Mouse (Mus musculus) E14TG2a.4 (cell line): ENCODE measurements around the gene Cchcr1.

Source experiments
- H3K27me3 ChIP-seq: 2 replicates; pipeline ENCODE4 v1.6.1; 2014; ENCODE audit warnings: low read length, control low read depth; ENCODE audit not compliant: insufficient read depth
- H3K36me3 ChIP-seq: 2 replicates; pipeline ENCODE4 v1.6.1; 2014; ENCODE audit warnings: low read length, control low read depth; ENCODE audit not compliant: insufficient read depth
- H3K4me1 ChIP-seq: replicated peaks from 2 replicates; pipeline ENCODE4 v1.6.1; 2014; ENCODE audit warnings: low read depth, low read length, control low read depth
- H3K4me3 ChIP-seq: replicated peaks from 2 replicates; pipeline ENCODE4 v1.5.1; 2014; ENCODE audit warnings: mild to moderate bottlenecking, low read length
- H3K9me3 ChIP-seq: 2 replicates; pipeline ENCODE4 v1.6.1; 2014; ENCODE audit warnings: low read length, control low read depth
- CTCF ChIP-seq: conservative IDR thresholded peaks from 2 replicates; pipeline ENCODE4 v1.5.1; 2014; ENCODE audit warnings: low read length
- NANOG ChIP-seq: IDR thresholded peaks from 2 replicates; pipeline ENCODE4 v1.6.1; 2014; ENCODE audit warnings: borderline replicate concordance, low read length, mixed read lengths
- POU5F1 ChIP-seq: IDR thresholded peaks from 2 replicates; pipeline ENCODE4 v1.6.1; 2014; ENCODE audit warnings: low read length, borderline replicate concordance

Cchcr1 gene

DNA sequence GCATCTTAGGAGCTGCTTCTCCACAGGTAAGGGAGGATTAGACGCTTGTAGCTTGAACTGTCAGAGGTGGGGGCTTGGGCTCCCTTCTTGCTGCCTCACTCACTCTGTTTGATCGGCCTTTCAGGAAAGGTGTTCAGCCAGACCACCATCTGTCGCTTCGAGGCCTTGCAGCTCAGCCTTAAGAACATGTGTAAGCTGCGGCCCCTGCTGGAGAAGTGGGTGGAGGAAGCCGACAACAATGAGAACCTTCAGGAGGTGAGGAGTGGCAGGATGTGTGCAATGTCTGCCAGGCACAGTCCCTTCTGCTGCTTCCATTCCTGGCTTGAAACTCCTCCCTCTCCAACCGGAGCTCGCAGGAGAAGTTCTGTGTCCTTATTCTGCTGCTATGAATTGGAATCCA lies 7.6 kb upstream of the Cchcr1 start:
- Histone ChIP-seq H3K4me3 (peak overlapping the region; percentile 99), H3K36me3 (peaks cover 74% of the 10 kb centered on the region), H3K27me3 (no peaks in the 10 kb centered on the region), H3K9me3 (no peaks in the 10 kb centered on the region), H3K4me1 (peaks cover 63% of the 10 kb centered on the region)
- TF ChIP-seq CTCF, result peak; percentile 27; the same call in 1 of the 2 replicates
- TF ChIP-seq NANOG, result no peak
- TF ChIP-seq POU5F1, result no peak

DNA sequence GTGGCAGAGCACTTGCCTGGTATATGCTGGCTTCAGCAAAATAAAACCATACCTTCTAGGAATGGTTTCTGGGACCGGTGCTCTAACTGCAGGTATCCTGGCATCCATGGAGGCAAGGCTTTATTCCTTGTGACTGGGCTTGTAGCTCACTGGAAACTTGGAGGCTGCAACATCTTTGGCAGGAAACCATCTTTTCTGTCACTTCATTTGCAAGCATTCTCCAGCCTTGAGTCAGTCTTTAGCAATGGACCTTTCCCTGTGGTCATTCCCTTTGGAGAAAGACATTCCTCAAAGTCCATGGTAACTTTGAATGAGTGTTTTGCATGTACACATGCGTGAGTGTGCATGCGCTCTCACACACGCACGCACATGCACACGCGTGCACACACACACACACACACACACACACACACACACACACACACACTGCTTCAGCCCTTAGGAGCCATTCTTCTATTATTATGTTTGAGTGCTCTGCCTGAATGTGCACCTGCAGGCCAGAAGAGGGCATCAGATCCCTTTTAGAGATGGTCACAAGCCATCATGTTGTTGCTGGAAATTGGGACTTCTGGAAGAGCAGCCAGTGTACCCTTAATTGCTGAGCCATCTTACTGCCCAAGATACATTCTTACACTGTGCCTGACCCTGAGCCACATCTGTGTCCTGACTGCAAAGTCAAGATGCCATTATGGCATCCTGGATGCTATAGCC lies 3.8 kb upstream of the Cchcr1 start:
- Histone ChIP-seq H3K4me3 (no peak overlapping the region), H3K27me3 (no peaks in the 10 kb centered on the region), H3K36me3 (peaks cover 76% of the 10 kb centered on the region), H3K4me1 (peaks cover 78% of the 10 kb centered on the region), H3K9me3 (no peaks in the 10 kb centered on the region)
- TF ChIP-seq POU5F1, result no peak
- peak; percentile 39 for TF ChIP-seq CTCF

DNA sequence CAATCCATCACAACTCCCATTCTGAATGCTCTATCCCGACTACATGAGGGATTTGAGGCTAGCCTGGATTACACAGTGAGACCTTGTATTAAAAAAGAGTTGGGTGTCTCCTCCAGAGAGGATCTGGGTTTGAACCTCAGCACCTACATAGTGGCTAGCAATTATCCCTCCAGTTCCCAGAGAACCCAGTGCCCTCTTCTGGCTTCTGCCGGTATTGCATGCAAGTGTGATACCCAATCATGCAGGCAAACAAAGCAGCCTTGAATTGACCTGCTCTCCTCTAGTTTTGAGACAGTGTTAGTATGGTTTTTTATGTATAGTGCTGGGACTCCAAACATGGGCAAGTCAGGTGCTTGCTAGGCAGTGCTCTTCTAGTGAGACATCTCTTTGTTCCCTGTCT lies 3.0 kb upstream of the Cchcr1 start:
- no peaks in the 10 kb centered on the region for H3K9me3 ChIP-seq
- H3K4me1 ChIP-seq, result peaks cover 81% of the 10 kb centered on the region
- peaks cover 67% of the 10 kb centered on the region for H3K36me3 ChIP-seq
- H3K27me3 ChIP-seq, result no peaks in the 10 kb centered on the region
- H3K4me3 ChIP-seq, result peak overlapping the region; percentile 82; the same call in 1 of the 2 replicates
- peak; percentile 96 for TF ChIP-seq CTCF
- no peak for TF ChIP-seq NANOG
- no peak for TF ChIP-seq POU5F1

DNA sequence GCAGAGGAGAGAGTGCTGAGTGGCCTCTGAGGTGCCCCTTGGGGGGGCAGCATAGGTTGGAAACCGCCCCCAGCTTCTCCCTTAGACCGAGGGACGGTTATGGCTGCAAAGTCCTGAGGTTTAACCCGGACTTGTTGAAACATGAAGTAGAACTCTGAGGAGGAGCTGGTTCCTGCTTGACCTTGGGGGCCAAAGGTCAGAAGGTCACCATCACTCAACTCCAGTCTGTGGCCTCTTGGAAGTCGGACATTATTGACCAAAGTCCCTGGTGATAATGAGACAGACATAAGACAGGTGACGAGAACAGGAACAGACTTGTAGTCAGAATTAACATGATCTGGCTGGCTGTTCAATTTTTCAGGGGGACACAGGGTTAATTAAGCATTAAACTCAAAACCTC lies 2.1 kb upstream of the Cchcr1 start:
- H3K27me3 ChIP-seq, result no peaks in the 10 kb centered on the region
- TF ChIP-seq CTCF, result no peak
- no peak for TF ChIP-seq POU5F1
- TF ChIP-seq NANOG, result no peak
- peaks cover 66% of the 10 kb centered on the region for H3K36me3 ChIP-seq
- H3K4me1 ChIP-seq, result peaks cover 77% of the 10 kb centered on the region
- no peaks in the 10 kb centered on the region for H3K9me3 ChIP-seq
- H3K4me3 ChIP-seq, result peak overlapping the region; percentile 82

DNA sequence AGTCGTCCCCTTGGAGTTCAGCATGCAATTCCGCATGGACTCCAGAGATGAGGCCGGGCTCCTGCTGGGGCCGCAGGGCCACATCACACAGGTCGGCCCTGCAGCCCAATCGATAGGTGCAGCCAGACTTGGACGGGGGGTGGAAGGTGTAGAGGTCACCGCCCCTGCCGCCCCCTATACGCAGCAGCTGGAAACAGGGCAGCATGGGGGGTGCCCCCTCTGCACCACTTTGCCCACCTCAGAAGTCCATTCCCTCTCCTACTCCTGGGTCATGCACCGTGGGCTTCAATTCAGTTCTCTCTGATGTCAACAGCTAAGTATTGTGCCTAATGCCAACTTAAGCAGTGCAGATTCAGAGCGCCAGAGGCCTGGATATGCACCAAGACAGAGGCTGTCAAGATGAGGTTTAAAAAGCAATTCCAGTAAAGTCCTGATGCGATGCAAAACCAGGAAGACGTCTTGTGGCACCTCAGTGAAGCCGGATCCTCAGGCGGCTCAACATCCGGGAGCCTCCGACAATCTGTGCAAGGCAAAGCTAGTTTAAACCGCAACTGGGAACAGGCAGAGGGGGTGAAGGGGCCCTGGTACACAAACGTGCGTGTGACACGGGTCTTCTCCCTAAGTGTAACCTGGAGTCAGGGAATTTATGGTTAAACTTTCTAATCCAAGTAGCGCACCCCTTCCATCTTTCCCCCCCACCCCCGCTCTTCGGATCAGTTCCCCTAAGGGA lies 824 bp upstream of the Cchcr1 start:
- peaks cover 83% of the 10 kb centered on the region for H3K4me1 ChIP-seq
- H3K36me3 ChIP-seq, result peaks cover 57% of the 10 kb centered on the region
- H3K27me3 ChIP-seq, result 0 out of 2 replicates have a peak, but pooled peaks cover 3% of the 10 kb centered on the region
- H3K9me3 ChIP-seq, result no peaks in the 10 kb centered on the region
- no peak for TF ChIP-seq POU5F1
- no peak for TF ChIP-seq NANOG
- TF ChIP-seq CTCF, result no peak
- H3K4me3 ChIP-seq, result peak overlapping the region; percentile 82

DNA sequence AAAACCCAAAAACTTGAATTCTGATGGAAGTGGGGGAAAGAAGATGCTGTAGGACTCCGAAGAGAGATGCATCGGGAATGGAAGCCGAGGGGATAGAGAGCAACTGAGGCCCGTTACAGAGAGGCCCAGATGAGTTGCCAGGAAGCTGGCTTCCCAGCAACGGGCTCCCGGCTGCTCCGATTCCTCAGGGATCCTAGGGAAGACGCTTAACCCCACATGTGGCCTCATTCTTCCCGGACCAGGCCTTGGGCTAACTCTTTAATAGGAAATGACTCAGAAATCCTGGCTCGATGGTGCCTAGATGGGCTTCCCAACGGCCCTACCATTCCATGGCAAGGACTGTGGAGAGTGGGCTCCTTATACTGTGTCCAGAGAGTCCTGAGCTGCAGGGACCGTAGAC lies 626 bp downstream of the Cchcr1 start:
- Histone ChIP-seq H3K4me3 (peak overlapping the region; percentile 82), H3K36me3 (peaks cover 48% of the 10 kb centered on the region), H3K27me3 (0 out of 2 replicates have a peak, but pooled peaks cover 3% of the 10 kb centered on the region), H3K9me3 (no peaks in the 10 kb centered on the region), H3K4me1 (peaks cover 80% of the 10 kb centered on the region)
- TF ChIP-seq CTCF, result no peak
- TF ChIP-seq NANOG, result no peak

DNA sequence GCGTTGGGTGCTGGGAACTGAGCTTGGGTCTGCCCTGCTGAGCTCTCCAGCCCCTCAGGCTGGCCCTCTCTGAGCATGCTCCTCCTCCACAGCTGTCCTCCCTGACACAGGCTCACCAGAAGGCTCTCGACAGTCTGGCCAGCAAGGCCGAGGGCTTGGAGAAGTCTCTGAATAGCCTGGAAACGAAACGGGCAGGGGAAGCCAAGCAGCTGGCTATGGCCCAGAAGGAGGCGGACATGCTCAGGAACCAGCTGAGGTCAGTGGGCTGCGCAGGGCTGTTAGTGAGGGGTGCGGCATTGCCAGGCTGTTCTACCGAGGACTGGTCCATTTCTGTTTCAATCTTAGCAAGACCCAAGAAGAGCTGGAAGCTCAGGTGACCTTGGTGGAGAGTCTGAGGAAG lies 7.5 kb downstream of the Cchcr1 start:
- Histone ChIP-seq H3K4me1 (peaks cover 69% of the 10 kb centered on the region), H3K27me3 (0 out of 2 replicates have a peak, but pooled peaks cover 3% of the 10 kb centered on the region)
- TF ChIP-seq POU5F1, result no peak
- TF ChIP-seq NANOG, result no peak

DNA sequence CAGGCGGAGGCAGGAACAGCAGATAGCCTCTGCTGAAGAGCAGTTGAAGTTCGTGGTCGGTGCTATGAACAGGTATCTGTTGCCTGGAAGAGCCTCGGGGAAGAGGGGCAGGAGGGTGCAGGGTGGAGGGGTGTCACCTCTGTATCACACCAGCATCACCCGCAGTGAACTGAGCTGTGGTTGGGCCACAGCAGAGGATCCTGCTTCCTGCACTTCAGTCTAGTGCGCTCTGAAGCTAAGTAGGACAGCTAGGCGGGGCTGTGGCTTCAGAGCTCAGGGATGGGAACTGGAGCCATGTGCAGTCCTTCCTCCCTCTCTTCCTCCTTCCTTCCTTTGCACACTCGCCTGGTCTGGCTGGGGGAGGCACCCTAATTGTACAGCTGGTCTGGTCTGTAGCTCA lies 9.7 kb downstream of the Cchcr1 start:
- H3K4me1 ChIP-seq, result peaks cover 70% of the 10 kb centered on the region
- H3K36me3 ChIP-seq, result peaks cover 52% of the 10 kb centered on the region
- no peaks in the 10 kb centered on the region for H3K9me3 ChIP-seq
- peak overlapping the region; percentile 60 for H3K4me3 ChIP-seq
- TF ChIP-seq NANOG, result no peak
- no peak for TF ChIP-seq POU5F1
- TF ChIP-seq CTCF, result no peak
- no peaks in the 10 kb centered on the region for H3K27me3 ChIP-seq

More for the DNA sequence above, 7.5 kb downstream of the Cchcr1 start:
- Histone ChIP-seq H3K36me3 (peaks cover 54% of the 10 kb centered on the region), H3K9me3 (no peaks in the 10 kb centered on the region), H3K4me3 (no peak overlapping the region)

DNA sequence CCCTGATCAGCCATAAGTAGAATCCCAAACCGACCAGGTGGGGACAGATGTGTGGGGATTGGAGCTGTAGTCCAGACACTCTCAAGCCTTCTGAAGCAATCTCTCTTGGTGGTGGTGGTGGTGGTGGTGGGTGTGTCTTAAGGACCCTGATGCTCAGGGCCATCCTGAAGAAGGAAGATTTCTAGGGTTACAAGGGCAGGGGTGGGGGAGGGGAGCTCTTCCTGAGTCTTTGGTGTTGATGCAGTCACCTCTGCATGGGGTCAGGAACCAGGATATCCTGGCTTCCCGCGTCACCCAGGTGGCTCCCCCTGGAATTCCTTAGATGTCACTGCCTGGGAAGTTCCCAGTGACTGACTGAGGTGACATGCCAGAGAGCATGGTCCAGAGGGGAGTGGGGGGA lies 15.5 kb downstream of the Cchcr1 start:
- peak overlapping the region; percentile 26; the same call in 1 of the 2 replicates for H3K4me3 ChIP-seq
- no peaks in the 10 kb centered on the region for H3K27me3 ChIP-seq
- no peak for TF ChIP-seq NANOG
- no peak for TF ChIP-seq CTCF
- no peak for TF ChIP-seq POU5F1
- H3K9me3 ChIP-seq, result no peaks in the 10 kb centered on the region
- H3K36me3 ChIP-seq, result peaks cover 23% of the 10 kb centered on the region
- peaks cover 75% of the 10 kb centered on the region for H3K4me1 ChIP-seq
